In genomic region chr9:44494863-44495809, GRCm38 (mm10) we compare ENCODE assay signal across 8 mouse cellular contexts. TPM values are rescaled to one million over a fixed set of nuclear protein-coding genes. Genes with fewer than 3 reads are reported as not detected.
DNase-seq lines count a peak whose midpoint lies in the region; ATAC-seq and TF ChIP-seq lines count a peak whose summit lies in the region.

No protein-coding gene starts in this region.

- no peak for ATAC-seq in embryonic facial prominence, embryonic 14.5 days (ENCODE audit: low read depth)
- ATAC-seq in hindbrain, postnatal 0 days, result no peak
- no peak; the same call in 1 of the 2 replicates for ATAC-seq in lung, postnatal 0 days
- ATAC-seq in erythroid progenitor cell, adult 5-6 weeks (replicated peaks; ENCODE audit: low FRiP score, poor library complexity, severe bottlenecking), result no peak

- DNase-seq in left cerebral cortex, adult 2 months (ENCODE audit: extremely low spot score in 1 of 2, low spot score in 2 of 2), result peak in 1 of 2 experiments; percentile 58
- DNase-seq in left cerebral cortex, adult 18-20 months (ENCODE audit: low spot score in 2 of 2), result no peak
- DNase-seq in Muller cell, postnatal 12 days (ENCODE audit: inconsistent ontology term), result peak; percentile 80
- peak; percentile 69 for DNase-seq in embryonic facial prominence, embryonic 14.5 days (ENCODE audit: low spot score)
- peak; percentile 62 for DNase-seq in hindbrain, postnatal 0 days (ENCODE audit: low spot score)
- no peak for DNase-seq in lung, postnatal 0 days (ENCODE audit: low spot score)
- no peak for DNase-seq in layer of hippocampus, adult 18-20 months (ENCODE audit: low spot score in 2 of 2)

- H3K4me2 ChIP-seq in embryonic facial prominence, embryonic 14.5 days (ENCODE audit: low read depth, low read length), result peak overlapping the region; percentile 38
- peak overlapping the region; percentile 37 for H3K4me2 ChIP-seq in hindbrain, postnatal 0 days (ENCODE audit: low read depth, low read length)
- peak overlapping the region; percentile 14 for H3K4me2 ChIP-seq in lung, postnatal 0 days (replicated peaks; ENCODE audit: low read depth, low read length)

- H3K27ac ChIP-seq in left cerebral cortex, adult 2 months, result peak overlapping the region; percentile 85
- H3K27ac ChIP-seq in embryonic facial prominence, embryonic 14.5 days (replicated peaks; ENCODE audit: low read depth, low read length), result peak overlapping the region; percentile 80
- peak overlapping the region; percentile 80 for H3K27ac ChIP-seq in hindbrain, postnatal 0 days
- peak overlapping the region; percentile 80 for H3K27ac ChIP-seq in lung, postnatal 0 days (ENCODE audit: low read length)

- 0 out of 2 replicates have a peak, but pooled peaks cover 4% of the 10 kb centered on the region for H3K36me3 ChIP-seq in embryonic facial prominence, embryonic 14.5 days (ENCODE audit: control insufficient read depth, insufficient read depth, low read length)
- no peaks in the 10 kb centered on the region for H3K36me3 ChIP-seq in hindbrain, postnatal 0 days (ENCODE audit: insufficient read depth, low read length)
- H3K36me3 ChIP-seq in lung, postnatal 0 days (ENCODE audit: insufficient read depth, low read length), result no peaks in the 10 kb centered on the region

- 32% methylated on average over 8 of the region's 9 CpGs for WGBS in embryonic facial prominence, embryonic 14.5 days
- 23% methylated on average over 9 of the region's 9 CpGs for WGBS in hindbrain, postnatal 0 days
- WGBS in lung, postnatal 0 days, result 15% methylated on average over 9 of the region's 9 CpGs

- peaks cover 74% of the 10 kb centered on the region for H3K4me1 ChIP-seq in embryonic facial prominence, embryonic 14.5 days (ENCODE audit: control insufficient read depth, insufficient read depth, low read length)
- H3K4me1 ChIP-seq in hindbrain, postnatal 0 days (ENCODE audit: insufficient read depth, low read length), result peaks cover 55% of the 10 kb centered on the region
- peaks cover 74% of the 10 kb centered on the region for H3K4me1 ChIP-seq in lung, postnatal 0 days (ENCODE audit: insufficient read depth, low read depth, low read length)

- TF ChIP-seq EP300 in lung, postnatal 0 days (IDR thresholded peaks at IDR 0.05), result no peak

- H3K4me3 ChIP-seq in left cerebral cortex, adult 2 months, result peak overlapping the region; percentile 21; the same call in 1 of the 2 replicates
- H3K4me3 ChIP-seq in embryonic facial prominence, embryonic 14.5 days (ENCODE audit: low read depth, low read length), result peak overlapping the region; percentile 3; the same call in 1 of the 2 replicates
- no peak overlapping the region for H3K4me3 ChIP-seq in hindbrain, postnatal 0 days (ENCODE audit: low read length)
- H3K4me3 ChIP-seq in lung, postnatal 0 days (ENCODE audit: low read depth, low read length), result no peak overlapping the region

- no peaks in the 10 kb centered on the region for H3K9me3 ChIP-seq in embryonic facial prominence, embryonic 14.5 days (ENCODE audit: control insufficient read depth, low read length)
- H3K9me3 ChIP-seq in hindbrain, postnatal 0 days (ENCODE audit: low read length), result no peaks in the 10 kb centered on the region
- H3K9me3 ChIP-seq in lung, postnatal 0 days (ENCODE audit: low read length), result no peaks in the 10 kb centered on the region

- H3K9ac ChIP-seq in embryonic facial prominence, embryonic 14.5 days (ENCODE audit: low read depth, low read length), result peak overlapping the region; percentile 26; the same call in 1 of the 2 replicates
- H3K9ac ChIP-seq in hindbrain, postnatal 0 days (replicated peaks; ENCODE audit: low read length), result no peak overlapping the region
- no peak overlapping the region for H3K9ac ChIP-seq in lung, postnatal 0 days (replicated peaks; ENCODE audit: low read depth)

- TF ChIP-seq CTCF in left cerebral cortex, adult 2 months (IDR thresholded peaks at IDR 0.05), result no peak
- TF ChIP-seq CTCF in hindbrain, postnatal 0 days (IDR thresholded peaks at IDR 0.05; ENCODE audit: low read depth), result no peak
- no peak for TF ChIP-seq CTCF in lung, postnatal 0 days (IDR thresholded peaks at IDR 0.05)

- H3K27me3 ChIP-seq in embryonic facial prominence, embryonic 14.5 days (replicated peaks; ENCODE audit: control insufficient read depth, insufficient read depth, low read length), result no peaks in the 10 kb centered on the region
- H3K27me3 ChIP-seq in hindbrain, postnatal 0 days (ENCODE audit: insufficient read depth, low read length), result no peaks in the 10 kb centered on the region
- no peaks in the 10 kb centered on the region for H3K27me3 ChIP-seq in lung, postnatal 0 days (replicated peaks; ENCODE audit: insufficient read depth, low read length)

- intact Hi-C loops in left cerebral cortex, adult 2 months (cut with DNase I), result no loop called here

RNA-seq across cellular contexts. Expression of gene Bcl9l, which starts 12.5 kb away (rescaled TPM):
- total RNA-seq in left cerebral cortex, adult 2 months (2021), result 10 to 100 TPM; 58.6 to 63.4 TPM
- total RNA-seq in left cerebral cortex, adult 18-20 months (2021), result 10 to 100 TPM; 59.1 to 62.5 TPM
- polyA plus RNA-seq in embryonic facial prominence, embryonic 14.5 days (2014; fragmentation: Nextera tagmentation; extraction: Ambion mirVana), result 16.9 and 18.7 TPM in 2 replicates
- total RNA-seq in hindbrain, postnatal 0 days (2014; rRNA removed), result 32.7 and 44.5 TPM in 2 replicates
- polyA plus RNA-seq in hindbrain, postnatal 0 days (2015; fragmentation: Nextera tagmentation; extraction: Ambion mirVana), result 7.8 and 8.4 TPM in 2 replicates
- polyA plus RNA-seq in lung, postnatal 0 days (2015; fragmentation: Nextera tagmentation; extraction: Ambion mirVana), result 10.7 and 12.3 TPM in 2 replicates
- total RNA-seq in erythroid progenitor cell, adult 5-6 weeks (2015; ENCODE audit: low replicate concordance), result 0.36 and 2.5 TPM in 2 replicates
- total RNA-seq in erythroid progenitor cell, adult 5-6 weeks (2017; ENCODE audit: low replicate concordance), result 1.2 and 1.7 TPM in 2 replicates
- total RNA-seq in layer of hippocampus, adult 18-20 months (2021), result 10 to 100 TPM; 64.0 to 72.3 TPM

RNA-seq across cellular contexts. Expression of gene Upk2, which starts 40.4 kb away (rescaled TPM):
- total RNA-seq in left cerebral cortex, adult 2 months (2021), result not detected
- total RNA-seq in left cerebral cortex, adult 18-20 months (2021), result not detected
- polyA plus RNA-seq in embryonic facial prominence, embryonic 14.5 days (2014; fragmentation: Nextera tagmentation; extraction: Ambion mirVana), result 1.7 and 2.3 TPM in 2 replicates
- total RNA-seq in hindbrain, postnatal 0 days (2014; rRNA removed), result not detected in 2 replicates
- polyA plus RNA-seq in hindbrain, postnatal 0 days (2015; fragmentation: Nextera tagmentation; extraction: Ambion mirVana), result not detected in 2 replicates
- 2.2 and 2.3 TPM in 2 replicates for polyA plus RNA-seq in lung, postnatal 0 days (2015; fragmentation: Nextera tagmentation; extraction: Ambion mirVana)
- total RNA-seq in erythroid progenitor cell, adult 5-6 weeks (2015; ENCODE audit: low replicate concordance), result not detected in 2 replicates
- total RNA-seq in erythroid progenitor cell, adult 5-6 weeks (2017; ENCODE audit: low replicate concordance), result not detected in 2 replicates
- not detected for total RNA-seq in layer of hippocampus, adult 18-20 months (2021)

RNA-seq across cellular contexts. Expression of gene Foxr1, which starts 54.2 kb away (rescaled TPM):
- not detected for total RNA-seq in left cerebral cortex, adult 2 months (2021)
- total RNA-seq in left cerebral cortex, adult 18-20 months (2021), result not detected
- not detected in 2 replicates for polyA plus RNA-seq in embryonic facial prominence, embryonic 14.5 days (2014; fragmentation: Nextera tagmentation; extraction: Ambion mirVana)
- total RNA-seq in hindbrain, postnatal 0 days (2014; rRNA removed), result not detected in 2 replicates
- not detected in 2 replicates for polyA plus RNA-seq in hindbrain, postnatal 0 days (2015; fragmentation: Nextera tagmentation; extraction: Ambion mirVana)
- polyA plus RNA-seq in lung, postnatal 0 days (2015; fragmentation: Nextera tagmentation; extraction: Ambion mirVana), result not detected in 2 replicates
- not detected in 2 replicates for total RNA-seq in erythroid progenitor cell, adult 5-6 weeks (2015; ENCODE audit: low replicate concordance)
- total RNA-seq in erythroid progenitor cell, adult 5-6 weeks (2017; ENCODE audit: low replicate concordance), result not detected in 2 replicates
- not detected for total RNA-seq in layer of hippocampus, adult 18-20 months (2021)

Comparison
In these comparisons a context has a peak if more than half of its experiments do, and no peak if none do; other contexts are left out.
1. DNase-seq: peak in Muller cell, postnatal 12 days (single experiment), embryonic facial prominence, embryonic 14.5 days (single experiment) and hindbrain, postnatal 0 days (single experiment); none in left cerebral cortex, adult 18-20 months (0 of 2), lung, postnatal 0 days (single experiment) and layer of hippocampus, adult 18-20 months (0 of 2).
2. H3K4me3 ChIP-seq: peak in left cerebral cortex, adult 2 months (single experiment) and embryonic facial prominence, embryonic 14.5 days (single experiment); none in hindbrain, postnatal 0 days (single experiment) and lung, postnatal 0 days (single experiment).
3. Peak in every context shown above with its lines, with median percentiles within 50 percentile points of each other: H3K27ac ChIP-seq and H3K4me2 ChIP-seq.